Mouse (Mus musculus): ENCODE results near the gene Frmd4a. TPM values are rescaled to one million over a fixed set of nuclear protein-coding genes. Genes with fewer than 3 reads are reported as not detected.

Frmd4a gene
- polyA plus RNA-seq, 1 experiment from 2014 or later: 44.5 TPM

GRCm38 (mm10) chr2:4541844-4542628, 524.5 kb downstream of the Frmd4a start:
- Histone ChIP-seq H3K4me2 (ENCODE audit: low read depth) (no peak overlapping the region), H3K27ac (ENCODE audit: low read depth, low read length) (peak overlapping the region; percentile 80), H3K9me3 (ENCODE audit: control insufficient read depth, low read length) (no peaks in the 10 kb centered on the region), H3K36me3 (ENCODE audit: control insufficient read depth, insufficient read depth, low read length) (peaks cover 5% of the 10 kb centered on the region), H3K9ac (ENCODE audit: low read length) (no peak overlapping the region), H3K4me1 (ENCODE audit: control insufficient read depth, insufficient read depth, low read length) (peaks cover 40% of the 10 kb centered on the region), H3K27me3 (ENCODE audit: control insufficient read depth, insufficient read depth, low read length) (no peaks in the 10 kb centered on the region), H3K4me3 (ENCODE audit: low read depth, low read length) (no peak overlapping the region)
- no peak for ATAC-seq (ENCODE audit: insufficient read depth, low FRiP score, low TSS enrichment)
- 27% methylated on average over 11 of the region's 11 CpGs for WGBS
- peak; percentile 33 for DNase-seq (ENCODE audit: low spot score)

GRCm38 (mm10) chr2:4542629-4543416, 525.3 kb downstream of the Frmd4a start:
- ATAC-seq (ENCODE audit: insufficient read depth, low FRiP score, low TSS enrichment) (peak; percentile 39), DNase-seq (ENCODE audit: low spot score) (no peak)
- H3K4me3 ChIP-seq (ENCODE audit: low read depth, low read length): no peak overlapping the region
- no peak overlapping the region for H3K4me2 ChIP-seq (ENCODE audit: low read depth)
- H3K9me3 ChIP-seq (ENCODE audit: control insufficient read depth, low read length): no peaks in the 10 kb centered on the region
- H3K4me1 ChIP-seq (ENCODE audit: control insufficient read depth, insufficient read depth, low read length): peaks cover 40% of the 10 kb centered on the region
- 45% methylated on average over 11 of the region's 11 CpGs for WGBS
- H3K9ac ChIP-seq (ENCODE audit: low read length): no peak overlapping the region
- H3K27me3 ChIP-seq (ENCODE audit: control insufficient read depth, insufficient read depth, low read length): no peaks in the 10 kb centered on the region
- peaks cover 3% of the 10 kb centered on the region for H3K36me3 ChIP-seq (ENCODE audit: control insufficient read depth, insufficient read depth, low read length)
- peak overlapping the region; percentile 80 for H3K27ac ChIP-seq (ENCODE audit: low read depth, low read length)

GRCm38 (mm10) chr2:4543417-4543775, 525.9 kb downstream of the Frmd4a start:
- Histone ChIP-seq H3K27me3 (ENCODE audit: control insufficient read depth, insufficient read depth, low read length) (no peaks in the 10 kb centered on the region), H3K9ac (ENCODE audit: low read length) (no peak overlapping the region), H3K9me3 (ENCODE audit: control insufficient read depth, low read length) (no peaks in the 10 kb centered on the region), H3K27ac (ENCODE audit: low read depth, low read length) (peak overlapping the region; percentile 80), H3K36me3 (ENCODE audit: control insufficient read depth, insufficient read depth, low read length) (no peaks in the 10 kb centered on the region; the same call in 1 of the 2 replicates), H3K4me1 (ENCODE audit: control insufficient read depth, insufficient read depth, low read length) (peaks cover 40% of the 10 kb centered on the region), H3K4me2 (ENCODE audit: low read depth) (no peak overlapping the region), H3K4me3 (ENCODE audit: low read depth, low read length) (no peak overlapping the region)
- ATAC-seq (ENCODE audit: insufficient read depth, low FRiP score, low TSS enrichment): peak; percentile 46; the same call in 1 of the 2 replicates
- WGBS: 3% methylated on average over 1 of the region's 1 CpGs
- DNase-seq (ENCODE audit: low spot score): peak; percentile 44

- no peak overlapping the region for H3K4me2 ChIP-seq (ENCODE audit: low read depth)
- no peaks in the 10 kb centered on the region; the same call in 1 of the 2 replicates for H3K36me3 ChIP-seq (ENCODE audit: control insufficient read depth, insufficient read depth, low read length)
- H3K4me1 ChIP-seq (ENCODE audit: control insufficient read depth, insufficient read depth, low read length): peaks cover 40% of the 10 kb centered on the region
- H3K9me3 ChIP-seq (ENCODE audit: control insufficient read depth, low read length): no peaks in the 10 kb centered on the region
- no peak overlapping the region for H3K9ac ChIP-seq (ENCODE audit: low read length)
- ATAC-seq (ENCODE audit: insufficient read depth, low FRiP score, low TSS enrichment) (no peak), DNase-seq (ENCODE audit: low spot score) (no peak)
- whole genome bisulfite sequencing: 73% methylated on average over 5 of the region's 5 CpGs
- no peaks in the 10 kb centered on the region for H3K27me3 ChIP-seq (ENCODE audit: control insufficient read depth, insufficient read depth, low read length)
- H3K4me3 ChIP-seq (ENCODE audit: low read depth, low read length): no peak overlapping the region
- no peak overlapping the region for H3K27ac ChIP-seq (ENCODE audit: low read depth, low read length)
Measured at GRCm38 (mm10) chr2:4544360-4544759, 526.8 kb downstream of the Frmd4a start.

GRCm38 (mm10) chr2:4545261-4545660, 527.7 kb downstream of the Frmd4a start:
- H3K27ac ChIP-seq (ENCODE audit: low read depth, low read length): no peak overlapping the region
- H3K9me3 ChIP-seq (ENCODE audit: control insufficient read depth, low read length): no peaks in the 10 kb centered on the region
- no peaks in the 10 kb centered on the region; the same call in 1 of the 2 replicates for H3K36me3 ChIP-seq (ENCODE audit: control insufficient read depth, insufficient read depth, low read length)
- H3K4me2 ChIP-seq (ENCODE audit: low read depth): no peak overlapping the region
- ATAC-seq (ENCODE audit: insufficient read depth, low FRiP score, low TSS enrichment) (no peak), DNase-seq (ENCODE audit: low spot score) (no peak)
- no peak overlapping the region for H3K9ac ChIP-seq (ENCODE audit: low read length)
- no peak overlapping the region for H3K4me3 ChIP-seq (ENCODE audit: low read depth, low read length)
- no peaks in the 10 kb centered on the region for H3K27me3 ChIP-seq (ENCODE audit: control insufficient read depth, insufficient read depth, low read length)
- H3K4me1 ChIP-seq (ENCODE audit: control insufficient read depth, insufficient read depth, low read length): peaks cover 37% of the 10 kb centered on the region
- 94% methylated on average over 6 of the region's 6 CpGs for WGBS

- ATAC-seq (ENCODE audit: insufficient read depth, low FRiP score, low TSS enrichment) (no peak), DNase-seq (ENCODE audit: low spot score) (no peak)
- H3K27ac ChIP-seq (ENCODE audit: low read depth, low read length): no peak overlapping the region
- H3K27me3 ChIP-seq (ENCODE audit: control insufficient read depth, insufficient read depth, low read length): no peaks in the 10 kb centered on the region
- H3K9ac ChIP-seq (ENCODE audit: low read length): no peak overlapping the region
- H3K4me1 ChIP-seq (ENCODE audit: control insufficient read depth, insufficient read depth, low read length): peaks cover 22% of the 10 kb centered on the region
- 87% methylated on average over 5 of the region's 5 CpGs for WGBS
- no peak overlapping the region for H3K4me3 ChIP-seq (ENCODE audit: low read depth, low read length)
- H3K9me3 ChIP-seq (ENCODE audit: control insufficient read depth, low read length): no peaks in the 10 kb centered on the region
- no peak overlapping the region for H3K4me2 ChIP-seq (ENCODE audit: low read depth)
- H3K36me3 ChIP-seq (ENCODE audit: control insufficient read depth, insufficient read depth, low read length): peaks cover 2% of the 10 kb centered on the region
Measured at GRCm38 (mm10) chr2:4547003-4547662, 529.6 kb downstream of the Frmd4a start.

GRCm38 (mm10) chr2:4549271-4549670, 531.8 kb downstream of the Frmd4a start:
- H3K9ac ChIP-seq (ENCODE audit: low read length): no peak overlapping the region
- no peak overlapping the region for H3K4me2 ChIP-seq (ENCODE audit: low read depth)
- H3K36me3 ChIP-seq (ENCODE audit: control insufficient read depth, insufficient read depth, low read length): peaks cover 2% of the 10 kb centered on the region
- ATAC-seq (ENCODE audit: insufficient read depth, low FRiP score, low TSS enrichment) (no peak), DNase-seq (ENCODE audit: low spot score) (no peak)
- H3K9me3 ChIP-seq (ENCODE audit: control insufficient read depth, low read length): no peaks in the 10 kb centered on the region
- H3K4me1 ChIP-seq (ENCODE audit: control insufficient read depth, insufficient read depth, low read length): 0 out of 2 replicates have a peak, but pooled peaks cover 3% of the 10 kb centered on the region
- H3K27me3 ChIP-seq (ENCODE audit: control insufficient read depth, insufficient read depth, low read length): no peaks in the 10 kb centered on the region
- no peak overlapping the region for H3K4me3 ChIP-seq (ENCODE audit: low read depth, low read length)
- no peak overlapping the region for H3K27ac ChIP-seq (ENCODE audit: low read depth, low read length)
- WGBS: 93% methylated on average over 14 of the region's 14 CpGs

GRCm38 (mm10) chr2:4550017-4550763, 532.7 kb downstream of the Frmd4a start:
- ATAC-seq (ENCODE audit: insufficient read depth, low FRiP score, low TSS enrichment) (no peak), DNase-seq (ENCODE audit: low spot score) (no peak)
- Histone ChIP-seq H3K9ac (ENCODE audit: low read length) (no peak overlapping the region), H3K9me3 (ENCODE audit: control insufficient read depth, low read length) (no peaks in the 10 kb centered on the region), H3K4me1 (ENCODE audit: control insufficient read depth, insufficient read depth, low read length) (peaks cover under 1% of the 10 kb centered on the region; the same call in 1 of the 2 replicates), H3K36me3 (ENCODE audit: control insufficient read depth, insufficient read depth, low read length) (peaks cover 2% of the 10 kb centered on the region; the same call in 1 of the 2 replicates), H3K27ac (ENCODE audit: low read depth, low read length) (no peak overlapping the region), H3K4me3 (ENCODE audit: low read depth, low read length) (no peak overlapping the region), H3K4me2 (ENCODE audit: low read depth) (no peak overlapping the region), H3K27me3 (ENCODE audit: control insufficient read depth, insufficient read depth, low read length) (no peaks in the 10 kb centered on the region)
- WGBS: 93% methylated on average over 10 of the region's 10 CpGs

Measured in neural tube, embryonic 11.5 days (tissue).